Mouse (Mus musculus) liver, embryonic 14.5 days (tissue): ENCODE data around the gene Reep3.
"Not testable (repeated sequence)": the region's sequence is repeated elsewhere in the genome, so short reads cannot be mapped to it uniquely, and the experiment has no call there.

Experiments used
- CTCF ChIP-seq: IDR thresholded peaks from 2 replicates; pipeline ENCODE4 v1.5.1; 2016; ENCODE audit warnings: antibody characterized with exemption, low read depth, control low read depth
- EP300 ChIP-seq: IDR thresholded peaks from 2 replicates; pipeline ENCODE4 v1.6.1; 2016; ENCODE audit warnings: antibody characterized with exemption, low read depth

GRCm38 (mm10) chr10:67000958-67001615 lies 95.7 kb downstream of the Reep3 start:
- not testable (repeated sequence) for TF ChIP-seq CTCF, EP300
